Mouse (Mus musculus) thymus, postnatal 25 days (tissue): ENCODE data around the gene BC037034.

ENCODE experiments used
- DNase-seq: peaks from one replicate; pipeline ENCODE4 v3.0.0; 2022

The BC037034 gene

DNA sequence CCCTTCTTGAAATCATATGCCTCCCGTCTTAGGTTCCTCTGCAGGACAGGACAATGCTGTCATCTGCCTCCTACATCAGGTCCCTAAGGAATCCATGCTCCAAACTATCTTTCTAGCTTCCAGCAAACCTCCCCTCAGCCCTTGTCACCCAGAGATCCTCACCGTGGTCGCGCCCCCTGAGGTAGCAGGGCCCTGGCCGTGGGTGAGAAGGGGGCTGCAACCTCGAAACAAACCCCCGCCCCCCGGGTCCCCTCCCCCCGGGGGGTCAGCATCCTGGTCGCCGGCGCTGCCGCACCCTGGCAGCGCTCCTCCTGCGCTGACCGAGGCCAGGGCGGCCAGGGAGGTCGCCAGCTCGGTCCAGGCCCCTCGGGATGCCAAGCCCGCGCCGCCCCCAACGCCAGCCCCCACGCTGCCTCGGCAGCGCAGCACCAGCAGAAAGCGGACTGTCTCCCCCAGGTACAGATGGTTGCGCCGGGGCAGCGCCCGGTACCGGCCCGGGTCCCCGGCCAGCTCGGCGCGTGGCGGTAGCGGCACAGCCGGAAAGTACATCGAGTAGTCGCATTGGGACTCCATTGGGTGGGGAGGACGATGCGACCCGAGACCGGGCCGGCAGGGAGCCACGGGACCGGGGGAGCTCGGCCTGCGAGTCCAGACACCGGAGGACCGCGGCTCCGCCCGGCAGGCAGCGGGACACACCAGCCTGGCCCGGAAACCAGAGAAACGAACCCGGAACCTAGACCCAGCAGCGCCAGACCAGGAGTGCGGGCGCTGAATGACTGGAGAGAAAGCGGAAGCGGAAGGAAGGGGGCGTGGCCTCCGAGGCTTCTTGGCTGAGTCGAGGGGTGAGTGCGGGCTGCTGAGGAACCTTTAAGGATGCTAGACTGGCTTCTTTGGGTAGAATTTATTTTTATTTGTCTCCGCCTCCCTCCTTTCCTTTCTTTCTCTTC lies at the start of gene BC037034:
BC037034 (minus strand) TSS at position 774 of the 947 bp plus-strand sequence.
- peak; percentile 90 for DNase-seq

DNA sequence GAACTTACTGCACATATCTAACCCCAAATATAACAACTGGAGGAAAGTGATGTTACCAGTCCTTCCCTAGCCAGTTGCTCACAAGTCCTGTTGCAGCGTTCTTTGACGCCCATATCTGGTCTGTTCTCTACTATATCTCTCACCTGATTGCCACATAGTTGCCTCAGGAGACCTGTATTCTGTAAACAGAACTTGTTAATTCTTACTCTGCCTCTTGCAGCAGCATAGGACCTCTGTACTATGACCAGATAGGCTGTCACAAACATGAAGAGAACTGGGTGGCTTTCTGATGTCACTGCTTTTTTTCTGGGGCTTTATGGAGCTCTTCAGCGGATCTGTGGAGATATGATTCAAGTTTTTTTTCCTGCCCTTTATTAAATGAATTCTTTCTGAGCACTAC lies 49.0 kb upstream of the BC037034 start:
- DNase-seq: no peak

DNA sequence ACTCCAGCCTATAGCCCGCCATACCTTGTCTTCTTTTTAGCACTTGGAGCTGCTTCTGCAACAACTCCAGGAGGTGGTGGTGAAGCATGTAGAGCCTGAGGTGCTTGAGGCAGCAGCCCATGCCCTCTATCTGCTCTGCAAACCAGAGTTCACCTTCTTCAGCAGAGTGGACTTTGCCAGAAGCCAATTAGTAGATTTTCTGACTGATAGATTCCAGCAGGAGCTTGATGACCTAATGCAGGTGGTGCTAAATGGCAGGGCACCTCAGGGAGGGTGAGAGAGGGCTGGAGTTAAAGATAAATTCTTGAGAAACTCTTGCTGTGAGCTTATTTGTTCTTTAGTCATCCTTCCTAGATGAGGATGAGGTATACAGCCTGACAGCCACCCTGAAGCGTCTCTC lies 35.8 kb upstream of the BC037034 start:
- DNase-seq: no peak

- DNase-seq: no peak
These were observed 30.3 kb upstream of the BC037034 start for GRCm38 (mm10) chr5:138294158-138294557.

DNA sequence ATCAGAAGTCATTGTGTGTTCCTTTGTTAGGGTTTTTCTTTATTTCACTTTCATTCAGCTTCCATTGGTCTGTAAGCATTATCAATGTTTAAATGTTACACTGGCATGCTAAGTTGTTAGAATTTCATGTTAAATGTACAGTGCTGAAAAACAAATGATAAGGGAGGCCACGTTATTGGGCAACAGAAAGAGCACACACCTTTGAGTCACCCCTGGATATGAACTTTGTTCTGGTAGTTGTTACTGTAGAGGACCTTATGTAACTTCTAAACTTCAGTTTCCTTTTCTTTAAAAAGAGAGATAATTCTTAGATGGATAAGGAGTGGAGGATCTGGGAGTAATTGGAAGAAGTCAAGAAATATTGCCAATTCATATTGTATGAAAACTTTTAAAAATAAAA lies 27.8 kb upstream of the BC037034 start:
- no peak for DNase-seq

GRCm38 (mm10) chr5:138287861-138288260 lies 24.0 kb upstream of the BC037034 start:
- peak; percentile 35 for DNase-seq

DNA sequence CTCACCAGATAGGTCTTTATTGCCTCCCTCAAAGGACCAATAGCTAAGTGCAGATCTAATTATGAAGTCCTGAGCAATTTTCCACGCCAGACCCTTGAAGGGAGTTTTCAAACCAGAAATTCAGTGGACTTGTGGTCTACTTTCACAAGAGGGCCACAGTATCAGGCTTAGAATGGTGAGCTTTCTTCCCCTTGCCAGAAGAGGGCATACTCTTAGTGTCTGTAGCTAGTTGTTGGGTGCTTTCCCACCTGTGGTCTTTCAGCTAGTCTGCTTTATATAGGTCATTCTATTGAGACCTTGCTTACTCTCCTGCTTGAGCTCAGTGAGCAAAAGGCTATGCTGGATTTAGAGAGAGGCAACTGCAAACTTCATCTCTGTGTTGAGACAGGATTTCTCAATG lies 19.7 kb upstream of the BC037034 start:
- no peak for DNase-seq

DNA sequence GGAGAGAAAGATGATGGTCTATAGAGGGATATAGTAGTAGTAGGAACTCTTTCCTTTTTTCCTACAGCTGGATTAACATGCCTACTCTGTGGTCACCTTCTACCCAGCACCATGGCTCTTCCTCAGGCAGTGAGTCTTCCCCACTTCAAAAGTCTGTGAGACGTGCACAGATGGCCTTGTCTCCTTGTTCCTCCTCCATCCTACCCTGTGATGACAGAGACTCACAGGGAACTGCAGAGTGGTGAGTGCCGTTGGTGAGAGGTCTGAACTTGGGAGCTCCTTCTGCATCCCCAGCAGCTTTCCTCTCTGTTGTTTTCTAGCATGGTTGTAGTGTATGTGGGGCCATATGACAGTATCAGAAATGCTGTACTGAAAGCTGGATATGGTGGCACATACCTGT lies 18.0 kb upstream of the BC037034 start:
- DNase-seq: no peak

- DNase-seq: no peak
These were observed 17.0 kb upstream of the BC037034 start for GRCm38 (mm10) chr5:138280829-138281228.

GRCm38 (mm10) chr5:138280425-138280768 lies 16.6 kb upstream of the BC037034 start:
- DNase-seq: no peak

- DNase-seq: peak; percentile 89
These were observed 16.0 kb upstream of the BC037034 start, which contains the start of the genes Gm43720, Gpc2 and Stag3 for GRCm38 (mm10) chr5:138279585-138280424. TSS of gene Gm43720 (minus strand) at chr5:138279958. TSS of gene Gpc2 (minus strand) at chr5:138280005. TSS of gene Stag3 (plus strand) at chr5:138280240.

DNA sequence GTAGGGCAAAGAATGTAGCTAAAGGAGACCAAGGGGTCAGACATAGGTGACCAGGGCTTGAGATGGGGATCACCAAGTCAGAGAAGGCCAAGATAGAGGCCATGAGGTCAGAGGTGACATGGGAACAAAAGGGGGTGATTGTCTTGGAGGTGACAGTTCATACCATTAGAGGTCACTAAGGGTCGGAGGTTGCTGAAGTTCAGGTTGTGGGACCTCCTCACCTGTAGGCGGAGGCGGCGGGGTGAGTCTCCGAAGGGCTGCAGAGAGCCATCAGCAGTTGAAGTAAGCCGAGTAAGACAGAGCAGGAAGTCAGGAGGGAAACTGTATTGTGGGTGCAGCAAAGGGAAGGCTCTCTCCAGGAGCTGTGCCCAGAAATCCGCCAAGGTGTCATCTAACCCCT lies 14.2 kb upstream of the BC037034 start:
- DNase-seq: no peak

- DNase-seq: no peak
These were observed 11.6 kb upstream of the BC037034 start for GRCm38 (mm10) chr5:138275216-138276050.

- no peak for DNase-seq
These were observed 10.4 kb upstream of the BC037034 start for GRCm38 (mm10) chr5:138274186-138274585.

- no peak for DNase-seq
These were observed 8.6 kb upstream of the BC037034 start, which contains the start of gene Gal3st4 for GRCm38 (mm10) chr5:138272409-138272923. TSS of gene Gal3st4 (minus strand) at chr5:138272840.

DNA sequence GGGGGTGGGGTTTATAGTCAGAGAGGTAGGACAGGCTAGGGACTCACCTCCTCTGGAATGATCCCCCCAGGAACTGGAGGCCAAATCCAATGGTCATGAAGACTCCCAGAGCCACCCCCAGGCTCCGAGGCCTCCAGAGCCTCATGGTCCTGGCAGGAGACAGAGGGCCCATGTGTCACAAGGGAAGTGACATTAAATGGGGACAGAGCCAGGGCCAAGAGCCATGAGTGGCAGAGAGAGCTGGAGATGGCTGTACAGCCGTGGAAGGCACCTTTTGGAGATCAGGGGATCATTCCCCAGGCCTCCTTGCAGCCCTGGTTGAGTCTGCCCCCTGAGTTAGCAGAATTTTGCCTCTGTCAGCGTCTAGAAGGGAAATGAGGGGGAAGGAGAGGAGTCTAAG lies 7.4 kb upstream of the BC037034 start:
- DNase-seq: no peak

GRCm38 (mm10) chr5:138268980-138269379 lies 5.1 kb upstream of the BC037034 start:
- no peak for DNase-seq

DNA sequence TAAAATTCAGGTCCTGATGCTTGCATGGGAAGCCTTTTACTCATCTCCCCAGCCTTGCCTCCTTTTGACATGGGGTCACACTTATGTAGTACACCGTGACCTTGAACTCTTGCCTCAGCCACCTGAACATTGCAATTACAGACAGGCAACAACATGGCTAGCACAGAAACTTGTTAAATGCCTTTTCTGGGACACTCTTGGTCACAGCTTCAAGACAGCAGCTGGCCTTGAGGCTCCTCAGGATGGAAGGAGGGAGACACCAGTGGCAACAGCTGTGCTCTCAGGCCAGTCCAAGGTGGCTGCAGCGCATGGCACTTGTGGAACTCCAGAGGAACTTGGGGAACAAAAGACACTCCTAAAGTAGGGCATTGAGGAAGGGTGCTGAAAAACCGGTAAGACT lies 3.3 kb upstream of the BC037034 start:
- DNase-seq: no peak

DNA sequence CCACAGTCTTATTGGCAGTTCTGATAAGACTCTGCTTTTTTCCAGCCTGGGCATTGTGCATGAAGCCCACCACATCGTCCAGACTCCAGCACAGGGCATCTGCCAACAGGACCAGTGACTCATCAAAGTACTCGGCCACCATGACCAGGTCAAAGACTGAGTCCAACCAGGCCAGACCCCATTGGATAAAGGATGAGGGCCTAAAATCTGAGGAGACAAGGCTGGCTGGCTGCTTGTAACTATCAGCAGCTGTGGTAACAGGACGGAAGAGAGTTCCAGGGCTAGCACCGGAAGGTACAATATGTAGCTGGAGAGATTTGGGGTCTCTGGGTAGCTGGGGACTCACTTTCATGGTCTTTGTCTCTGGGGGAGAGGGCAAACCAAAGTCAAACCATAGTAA lies 1.9 kb upstream of the BC037034 start:
- DNase-seq: no peak

GRCm38 (mm10) chr5:138264207-138264578 lies 360 bp upstream of the BC037034 start:
- DNase-seq: no peak

- DNase-seq: peak; percentile 28
These were observed 1.1 kb downstream of the BC037034 start for GRCm38 (mm10) chr5:138262582-138263240.

- DNase-seq: no peak
These were observed 1.8 kb downstream of the BC037034 start for GRCm38 (mm10) chr5:138262001-138262400.
